Mouse (Mus musculus) kidney, adult 18-20 months (tissue): ENCODE data around the gene Crbn.
A peak's percentile ranks its signal among the peaks of the same experiment; 100 is the strongest.

Experiments
- DNase-seq: peaks from one replicate; pipeline ENCODE4 v3.0.0; 2021

Gene Crbn

GRCm38 (mm10) chr6:106799333-106800226 is at the start of gene Crbn:
TSS of gene Crbn (minus strand) at chr6:106800077.
- DNase-seq, result peak; percentile 94

GRCm38 (mm10) chr6:106840181-106840580 is 40.3 kb upstream of the Crbn start:
- DNase-seq, result no peak

- no peak for DNase-seq
These were observed 38.2 kb upstream of the Crbn start for GRCm38 (mm10) chr6:106838053-106838452.

GRCm38 (mm10) chr6:106835316-106835715 is 35.4 kb upstream of the Crbn start:
- no peak for DNase-seq

GRCm38 (mm10) chr6:106822329-106822728 is 22.5 kb upstream of the Crbn start:
- no peak for DNase-seq

GRCm38 (mm10) chr6:106820566-106820965 is 20.7 kb upstream of the Crbn start:
- no peak for DNase-seq

GRCm38 (mm10) chr6:106819906-106820305 is 20.0 kb upstream of the Crbn start:
- no peak for DNase-seq

- DNase-seq, result no peak
These were observed 19.4 kb upstream of the Crbn start for GRCm38 (mm10) chr6:106819246-106819645.

GRCm38 (mm10) chr6:106810686-106811085 is 10.8 kb upstream of the Crbn start:
- DNase-seq, result no peak

GRCm38 (mm10) chr6:106809161-106809560 is 9.3 kb upstream of the Crbn start:
- no peak for DNase-seq

- DNase-seq, result peak; percentile 21
These were observed 5.0 kb upstream of the Crbn start for GRCm38 (mm10) chr6:106804904-106805303.

- no peak for DNase-seq
These were observed 315 bp upstream of the Crbn start for GRCm38 (mm10) chr6:106800227-106800557.

GRCm38 (mm10) chr6:106794094-106794814 is 5.6 kb downstream of the Crbn start:
- no peak for DNase-seq

- DNase-seq, result no peak
These were observed 6.3 kb downstream of the Crbn start for GRCm38 (mm10) chr6:106793621-106794020.

- DNase-seq, result no peak
These were observed 6.8 kb downstream of the Crbn start for GRCm38 (mm10) chr6:106793088-106793487.

GRCm38 (mm10) chr6:106792486-106792885 is 7.4 kb downstream of the Crbn start:
- DNase-seq, result no peak

- DNase-seq, result no peak
These were observed 8.4 kb downstream of the Crbn start for GRCm38 (mm10) chr6:106791429-106791828.

GRCm38 (mm10) chr6:106787138-106787537 is 12.7 kb downstream of the Crbn start:
- DNase-seq, result no peak

GRCm38 (mm10) chr6:106770046-106770445 is 29.8 kb downstream of the Crbn start:
- DNase-seq, result no peak

GRCm38 (mm10) chr6:106769290-106769866 is 30.5 kb downstream of the Crbn start:
- DNase-seq, result no peak

GRCm38 (mm10) chr6:106768640-106769289 is 31.1 kb downstream of the Crbn start, which contains the start of gene Trnt1:
TSS of gene Trnt1 (plus strand) at chr6:106769120.
- peak; percentile 98 for DNase-seq

GRCm38 (mm10) chr6:106766774-106767173 is 33.1 kb downstream of the Crbn start:
- no peak for DNase-seq

- no peak for DNase-seq
These were observed 34.0 kb downstream of the Crbn start for GRCm38 (mm10) chr6:106765892-106766291.
